Mouse (Mus musculus) neural tube, embryonic 11.5 days (tissue): ENCODE data around the gene Defb48. TPM values are rescaled to one million over a fixed set of nuclear protein-coding genes. Genes with fewer than 3 reads are reported as not detected.

Source experiments
- ATAC-seq: fragments of 200-750 bp; cut with Nextera tagmentation; 2 replicates; pipeline ENCODE4 v1.8.0; 2017; ENCODE audit warnings: moderate number of reproducible peaks, mild to moderate bottlenecking, moderate TSS enrichment, moderate library complexity; ENCODE audit not compliant: insufficient read depth, low FRiP score, low TSS enrichment
- DNase-seq: peaks from one replicate; pipeline ENCODE4 v3.0.0-alpha.2; 2015; ENCODE audit warnings: low spot score
- H3K27ac ChIP-seq: fragments of 300-500 bp; sonication (generic); 2 replicates; pipeline ENCODE4 v1.5.1; 2014; ENCODE audit warnings: low read depth, mild to moderate bottlenecking, low read length
- H3K27me3 ChIP-seq: fragments of 300-500 bp; sonication (generic); 2 replicates; pipeline ENCODE4 v1.6.1; 2014; ENCODE audit warnings: mild to moderate bottlenecking, low read length, mixed read lengths; ENCODE audit not compliant: control insufficient read depth, insufficient read depth
- H3K36me3 ChIP-seq: fragments of 300-500 bp; sonication (generic); 2 replicates; pipeline ENCODE4 v1.6.1; 2014; ENCODE audit warnings: mild to moderate bottlenecking, low read length, moderate library complexity, mixed read lengths; ENCODE audit not compliant: control insufficient read depth, insufficient read depth
- H3K4me1 ChIP-seq: fragments of 300-500 bp; sonication (generic); 2 replicates; pipeline ENCODE4 v1.6.1; 2014; ENCODE audit warnings: low read length, mixed read lengths; ENCODE audit not compliant: control insufficient read depth, insufficient read depth
- H3K4me2 ChIP-seq: fragments of 300-500 bp; sonication (generic); 2 replicates; pipeline ENCODE4 v1.6.1; 2014; ENCODE audit warnings: low read depth, mild to moderate bottlenecking, moderate library complexity
- H3K4me3 ChIP-seq: fragments of 300-500 bp; sonication (generic); 2 replicates; pipeline ENCODE4 v1.5.1; 2014; ENCODE audit warnings: low read depth, low read length
- H3K9ac ChIP-seq: fragments of 300-500 bp; sonication (generic); 2 replicates; pipeline ENCODE4 v1.6.1; 2014; ENCODE audit warnings: mild to moderate bottlenecking, low read length
- H3K9me3 ChIP-seq: fragments of 300-500 bp; sonication (generic); 2 replicates; pipeline ENCODE4 v1.6.1; 2016; ENCODE audit warnings: low read length; ENCODE audit not compliant: control insufficient read depth
- WGBS: fragments of 180-500 bp; shearing (Covaris S2); extraction: QIAGEN DNeasy Blood & Tissue Kit; methylation state at CpG from one replicate; pipeline ENCODE4 v1.1.7; 2014; 5-methylcytosine and 5-hydroxymethylcytosine counted together
- polyA plus RNA-seq: library from polyadenylated mRNA; unstranded; fragments of >200 nt; fragmentation: Nextera tagmentation; extraction: Ambion mirVana; gene quantifications from 2 replicates; pipeline ENCODE4 v1.2.1, GENCODE M21; 2014

Gene Defb48
- polyA plus RNA-seq, 1 experiment from 2014 or later, result not detected

DNA sequence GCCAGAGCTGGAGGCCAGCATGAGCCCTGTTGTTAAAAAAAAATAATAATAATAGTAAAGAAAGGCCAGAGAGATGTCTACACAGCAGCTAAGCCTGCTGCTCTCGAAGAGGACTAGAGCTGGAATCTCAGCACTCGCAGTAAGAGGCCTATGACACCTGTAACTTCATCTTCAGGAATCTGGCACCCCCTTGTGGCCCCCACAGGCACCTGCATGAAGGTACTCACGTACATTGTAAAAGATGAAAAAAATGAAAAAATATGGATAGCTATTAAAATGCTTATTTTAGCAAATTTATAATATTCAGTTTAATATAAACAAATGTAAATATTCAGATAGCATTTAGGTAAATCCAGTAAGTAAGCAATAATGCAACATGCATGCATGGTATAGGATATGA lies 44.9 kb downstream of the Defb48 start:
- H3K4me2 ChIP-seq, result no peak overlapping the region

DNA sequence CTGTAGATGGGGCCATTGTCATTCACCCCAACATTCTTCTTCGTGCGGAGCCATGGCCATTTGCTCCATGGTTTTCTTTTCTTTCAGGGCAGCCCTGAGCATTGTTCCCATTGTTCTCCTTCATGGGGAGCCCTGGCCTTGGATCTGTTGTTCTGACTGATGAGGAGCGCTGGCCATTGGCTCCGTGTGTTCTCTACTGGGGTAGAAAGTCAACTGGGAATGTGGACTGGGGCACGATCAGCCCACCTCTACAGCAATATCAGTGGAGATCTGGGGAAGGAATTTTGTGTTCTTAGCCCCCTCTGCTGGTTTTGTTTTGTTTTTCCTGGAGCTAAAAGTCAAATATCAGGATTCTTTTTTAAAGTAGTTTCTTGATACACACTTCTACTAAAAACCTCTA lies 46.6 kb downstream of the Defb48 start:
- Histone ChIP-seq H3K9ac (no peak overlapping the region), H3K36me3 (peaks cover 2% of the 10 kb centered on the region; the same call in 1 of the 2 replicates), H3K4me2 (no peak overlapping the region), H3K9me3 (no peaks in the 10 kb centered on the region; the same call in 1 of the 2 replicates), H3K4me3 (no peak overlapping the region), H3K27me3 (no peaks in the 10 kb centered on the region), H3K27ac (no peak overlapping the region), H3K4me1 (no peaks in the 10 kb centered on the region)
- ATAC-seq, result no peak
- WGBS, result 56% methylated on average over 5 of the region's 5 CpGs
- no peak for DNase-seq

More for the DNA sequence above, 44.9 kb downstream of the Defb48 start:
- H3K27ac ChIP-seq, result no peak overlapping the region
- no peak overlapping the region for H3K4me3 ChIP-seq
- H3K9me3 ChIP-seq, result no peaks in the 10 kb centered on the region; the same call in 1 of the 2 replicates
- WGBS, result 93% methylated on average over 3 of the region's 3 CpGs
- no peak overlapping the region for H3K9ac ChIP-seq
- H3K4me1 ChIP-seq, result no peaks in the 10 kb centered on the region
- DNase-seq (no peak), ATAC-seq (no peak)
- H3K36me3 ChIP-seq, result peaks cover 4% of the 10 kb centered on the region
- no peaks in the 10 kb centered on the region for H3K27me3 ChIP-seq

DNA sequence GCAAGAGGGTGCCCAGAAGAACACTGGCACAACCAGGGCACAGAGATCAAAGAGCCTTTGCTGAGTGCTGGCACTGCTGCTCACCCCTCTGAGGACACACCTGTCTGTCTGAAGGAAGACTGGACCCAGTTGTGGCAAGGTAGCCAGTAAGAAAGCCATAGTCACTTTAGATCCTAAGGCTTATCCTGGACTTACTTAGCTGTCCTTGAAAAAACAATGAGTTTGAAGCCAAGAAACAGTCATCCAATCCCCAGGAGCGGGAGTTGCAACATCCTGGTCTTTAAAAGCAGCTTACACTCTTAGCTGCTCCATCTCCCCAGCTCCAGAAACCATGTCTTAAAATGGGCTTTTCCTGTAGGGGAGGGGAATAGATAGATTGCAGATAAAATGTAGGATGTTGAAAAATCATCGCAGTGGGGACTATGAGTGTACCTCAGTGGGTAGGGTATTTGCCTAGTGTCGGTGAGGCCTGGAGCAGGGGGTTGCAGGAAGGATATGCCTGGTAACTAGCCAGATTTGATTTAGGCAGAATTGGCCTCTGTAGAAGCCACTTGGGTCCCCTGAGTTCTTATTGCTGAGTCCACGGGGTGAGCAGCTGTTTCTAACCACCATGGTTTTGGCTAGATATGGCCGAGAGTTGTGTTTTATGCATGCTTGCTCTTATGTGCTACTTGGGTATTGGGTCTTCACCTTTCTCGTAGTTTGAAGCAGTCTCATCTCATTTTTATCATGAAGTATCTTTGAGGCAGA lies 47.5 kb downstream of the Defb48 start:
- no peaks in the 10 kb centered on the region; the same call in 1 of the 2 replicates for H3K9me3 ChIP-seq
- H3K4me3 ChIP-seq, result no peak overlapping the region
- H3K9ac ChIP-seq, result no peak overlapping the region
- no peak for DNase-seq
- peaks cover 2% of the 10 kb centered on the region; the same call in 1 of the 2 replicates for H3K36me3 ChIP-seq
- no peak for ATAC-seq
- H3K4me1 ChIP-seq, result no peaks in the 10 kb centered on the region
- WGBS, result 94% methylated on average over 6 of the region's 6 CpGs
- H3K4me2 ChIP-seq, result no peak overlapping the region
- H3K27ac ChIP-seq, result no peak overlapping the region
- H3K27me3 ChIP-seq, result no peaks in the 10 kb centered on the region

DNA sequence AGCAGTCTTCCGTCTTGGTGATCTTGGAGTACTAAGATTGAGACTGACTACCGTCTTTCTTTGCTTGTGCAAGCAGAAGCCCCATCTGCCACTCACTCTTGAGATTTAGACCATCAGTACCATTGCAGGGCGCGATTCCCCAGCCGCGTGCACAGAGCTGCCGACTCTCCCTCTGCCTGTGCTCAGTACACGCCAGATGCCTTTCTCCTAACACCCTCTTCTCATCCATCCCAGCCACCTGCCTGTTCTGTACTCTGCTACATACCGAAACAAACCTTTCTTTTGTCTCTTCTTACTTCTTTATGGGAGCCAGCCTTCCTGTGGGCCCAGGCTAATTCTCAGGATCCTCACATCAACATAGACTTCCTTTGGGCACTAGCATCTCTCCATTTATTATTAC lies 48.9 kb downstream of the Defb48 start:
- Histone ChIP-seq H3K36me3 (peaks cover 2% of the 10 kb centered on the region; the same call in 1 of the 2 replicates), H3K4me2 (no peak overlapping the region), H3K4me3 (no peak overlapping the region), H3K27me3 (no peaks in the 10 kb centered on the region), H3K9ac (no peak overlapping the region), H3K9me3 (no peaks in the 10 kb centered on the region; the same call in 1 of the 2 replicates), H3K4me1 (no peaks in the 10 kb centered on the region), H3K27ac (no peak overlapping the region)
- DNase-seq (no peak), ATAC-seq (no peak)
- WGBS, result 79% methylated on average over 9 of the region's 9 CpGs

DNA sequence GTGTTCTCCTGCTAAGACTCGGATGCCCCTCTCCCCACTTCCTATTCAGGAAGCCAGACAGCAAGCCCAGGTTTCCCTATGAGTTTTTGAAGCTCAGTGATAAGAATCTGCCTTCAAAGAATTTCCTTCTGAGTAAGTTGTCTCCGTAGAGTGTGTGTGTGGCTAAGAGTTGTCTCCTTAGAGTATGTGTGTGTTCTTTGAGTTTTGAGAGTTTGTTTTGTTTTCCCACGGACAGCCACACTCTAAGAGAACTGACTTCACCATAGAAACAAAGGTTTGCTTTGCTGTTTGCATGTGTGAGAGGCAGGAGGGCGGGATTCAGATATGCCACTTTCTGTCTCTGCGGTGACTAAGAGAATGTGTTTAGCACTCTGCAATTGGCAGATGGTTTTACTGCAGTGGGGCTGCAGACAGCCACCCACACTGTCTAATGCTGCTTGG lies 56.2 kb downstream of the Defb48 start:
- no peaks in the 10 kb centered on the region for H3K36me3 ChIP-seq
- 85% methylated on average over 5 of the region's 5 CpGs for WGBS

More for the DNA sequence above, 56.2 kb downstream of the Defb48 start:
- H3K4me3 ChIP-seq, result no peak overlapping the region
- H3K27me3 ChIP-seq, result no peaks in the 10 kb centered on the region
- H3K27ac ChIP-seq, result no peak overlapping the region
- no peak overlapping the region for H3K4me2 ChIP-seq
- ATAC-seq (no peak), DNase-seq (no peak)
- H3K9me3 ChIP-seq, result no peaks in the 10 kb centered on the region
- H3K9ac ChIP-seq, result no peak overlapping the region; the same call in 1 of the 2 replicates
- H3K4me1 ChIP-seq, result no peaks in the 10 kb centered on the region

Other genes with a start within 250 kb of the Defb48 start
- gene Ints6, start 223.3 kb downstream of the Defb48 start, polyA plus RNA-seq, result 27.4 and 30.1 TPM in 2 replicates
- 16.9 and 18.2 TPM in 2 replicates for gene Wdfy2, start 146.8 kb downstream of the Defb48 start, polyA plus RNA-seq
- gene Defb47, start 13.6 kb upstream of the Defb48 start, polyA plus RNA-seq, result not detected in 2 replicates
- gene Defb43, start 27.3 kb upstream of the Defb48 start, polyA plus RNA-seq, result not detected in 2 replicates
- not detected in 2 replicates for gene Defb42, start 62.5 kb upstream of the Defb48 start, polyA plus RNA-seq
- not detected in 2 replicates for gene Defb30, start 65.5 kb upstream of the Defb48 start, polyA plus RNA-seq